Mouse (Mus musculus) hindbrain, embryonic 10.5 days (tissue): ENCODE measurements at regions not wholly inside any gene's neighbourhood (a gene's known extent, or its start where the extent isn't known, plus 50 kb on each side); places are given as distances from the start of the nearest gene placed in this dataset.
A peak's percentile ranks its signal among the peaks of the same experiment; 100 is the strongest.

Experiments
- DNase-seq: peaks from one replicate; pipeline ENCODE4 v3.0.0-alpha.2; 2017; ENCODE audit warnings: low spot score
- H3K27ac ChIP-seq: fragments of 300-500 bp; sonication (generic); 2 replicates; pipeline ENCODE4 v1.5.1; 2016; ENCODE audit warnings: mild to moderate bottlenecking, moderate library complexity
- H3K27me3 ChIP-seq: fragments of 300-500 bp; sonication (generic); 2 replicates; pipeline ENCODE4 v1.6.1; 2016; ENCODE audit warnings: mild to moderate bottlenecking; ENCODE audit not compliant: poor library complexity, insufficient read depth, severe bottlenecking
- H3K36me3 ChIP-seq: fragments of 300-500 bp; sonication (generic); 2 replicates; pipeline ENCODE4 v1.6.1; 2016; ENCODE audit warnings: mild to moderate bottlenecking, moderate library complexity
- H3K4me1 ChIP-seq: fragments of 300-500 bp; sonication (generic); replicated peaks from 2 replicates; pipeline ENCODE4 v1.6.1; 2016; ENCODE audit warnings: mild to moderate bottlenecking
- H3K4me3 ChIP-seq: fragments of 300-500 bp; sonication (generic); 2 replicates; pipeline ENCODE4 v1.5.1; 2016; ENCODE audit warnings: mild to moderate bottlenecking, moderate library complexity
- H3K9me3 ChIP-seq: fragments of 300-500 bp; sonication (generic); 2 replicates; pipeline ENCODE4 v1.6.1; 2016; ENCODE audit warnings: mild to moderate bottlenecking, moderate library complexity
- WGBS: fragments of 180-500 bp; shearing (Covaris S2); methylation state at CpG from one replicate; pipeline ENCODE4 v1.1.7; 2016; 5-methylcytosine and 5-hydroxymethylcytosine counted together

DNA sequence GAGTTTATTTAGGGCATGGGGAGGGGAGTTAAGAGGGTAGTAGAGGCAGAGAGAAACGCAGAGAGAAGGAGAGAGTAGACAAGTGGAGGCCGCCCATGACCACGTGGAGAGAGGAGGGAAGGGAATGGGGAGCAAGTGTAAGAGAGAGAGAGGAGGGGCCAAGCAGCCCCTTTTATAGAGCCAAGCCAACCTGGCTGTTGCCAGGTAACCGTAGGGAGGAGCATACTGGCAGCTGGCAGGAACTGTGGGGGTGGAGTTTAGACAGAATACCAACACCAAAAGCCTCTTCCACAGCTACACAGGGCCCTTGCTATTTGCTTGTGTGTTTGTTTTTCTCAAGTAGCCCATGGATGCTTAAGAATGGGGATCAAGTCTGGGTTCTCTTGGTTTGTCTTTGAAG, 205.4 kb downstream of the Cdh26 start:
- Histone ChIP-seq H3K4me3 (no peak overlapping the region), H3K4me1 (peaks cover 46% of the 10 kb centered on the region), H3K27ac (peak overlapping the region; percentile 23; the same call in 1 of the 2 replicates), H3K36me3 (no peaks in the 10 kb centered on the region), H3K27me3 (no peaks in the 10 kb centered on the region), H3K9me3 (no peaks in the 10 kb centered on the region)
- WGBS, result 42% methylated on average over 4 of the region's 4 CpGs
- DNase-seq, result no peak

DNA sequence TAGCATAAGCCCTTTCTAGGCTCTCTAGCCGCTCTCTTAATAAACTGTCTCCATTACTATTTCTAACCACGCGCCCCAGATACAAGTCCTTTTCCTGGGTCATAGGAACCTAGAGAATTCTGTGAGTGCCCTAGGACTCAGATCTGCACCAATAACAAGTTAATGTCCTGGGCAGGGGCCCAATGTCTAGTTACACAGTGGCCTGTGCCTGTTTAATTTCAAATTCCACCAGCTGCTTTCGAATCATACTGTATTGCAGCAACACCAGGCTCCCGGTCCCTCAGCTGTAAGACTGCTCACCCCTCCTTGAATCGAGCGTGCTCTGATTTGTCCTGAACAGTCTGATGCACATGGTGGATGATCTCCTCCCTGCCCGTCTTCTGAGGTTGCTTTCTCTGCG, 206.6 kb downstream of the Cdh26 start:
- H3K36me3 ChIP-seq, result no peaks in the 10 kb centered on the region
- H3K9me3 ChIP-seq, result no peaks in the 10 kb centered on the region
- peaks cover 37% of the 10 kb centered on the region for H3K4me1 ChIP-seq
- no peak for DNase-seq
- no peak overlapping the region for H3K27ac ChIP-seq
- H3K27me3 ChIP-seq, result 0 out of 2 replicates have a peak, but pooled peaks cover 5% of the 10 kb centered on the region
- H3K4me3 ChIP-seq, result no peak overlapping the region
- WGBS, result 93% methylated on average over 9 of the region's 9 CpGs

DNA sequence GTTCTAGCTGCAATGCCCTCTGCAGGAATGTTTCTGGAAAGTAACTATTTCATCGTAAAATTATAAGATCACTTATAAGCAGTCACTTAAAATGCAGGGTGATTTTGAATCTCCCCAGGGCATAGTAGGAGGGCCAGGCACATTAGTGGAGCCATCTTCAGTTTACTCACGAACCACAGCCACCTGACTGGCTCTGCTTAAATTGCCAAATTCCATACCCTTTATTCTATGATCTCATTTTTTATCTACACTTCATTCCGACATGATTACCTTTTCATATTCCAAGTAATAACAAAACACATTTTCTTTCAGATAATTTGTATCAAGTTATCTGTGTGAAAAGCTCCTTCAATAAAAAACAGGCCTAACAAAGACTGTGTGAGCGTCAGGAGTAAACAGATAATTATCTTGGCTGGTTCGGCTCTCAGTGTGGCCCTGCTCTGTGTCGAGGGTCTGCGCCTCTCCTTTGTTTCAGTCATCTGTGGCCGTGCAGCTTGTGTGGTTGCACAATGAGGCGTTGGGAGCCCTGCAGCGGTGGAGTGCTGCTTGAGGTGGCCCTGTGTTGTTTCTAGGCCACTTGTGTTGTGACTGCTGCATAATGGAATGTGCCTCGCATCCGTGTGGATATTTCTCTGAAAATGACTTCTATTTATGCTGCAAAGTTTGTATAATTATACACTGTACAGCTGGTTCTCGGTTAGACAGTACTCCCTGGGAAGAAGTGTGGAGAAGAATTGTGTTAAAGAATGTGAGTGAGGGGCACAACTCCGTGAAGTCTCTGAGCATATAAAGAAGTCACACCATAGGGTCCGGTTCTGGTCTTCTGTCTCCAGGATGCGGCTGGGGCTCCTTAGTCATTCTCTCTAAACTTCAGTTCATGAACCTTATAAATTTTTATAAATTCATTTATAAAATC, 212.1 kb downstream of the Cdh26 start:
- DNase-seq, result no peak
- 42% methylated on average over 16 of the region's 16 CpGs for WGBS

DNA sequence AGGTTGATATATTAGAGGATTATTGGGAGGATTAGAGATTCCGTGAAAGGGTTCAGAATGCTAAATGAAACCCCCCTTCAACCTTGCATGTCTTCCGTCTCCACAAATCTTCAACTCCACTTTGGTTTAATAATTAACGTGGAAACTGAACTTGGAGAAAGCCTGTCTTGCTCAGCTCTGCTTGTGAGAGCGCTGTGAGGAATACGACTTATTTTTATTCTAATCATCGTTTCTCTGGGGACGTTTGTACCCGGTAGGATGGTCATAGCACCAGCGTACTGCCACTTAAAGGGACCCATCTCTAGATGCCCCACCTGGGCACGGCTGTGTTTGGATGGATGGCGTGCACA, 212.7 kb downstream of the Cdh26 start:
- H3K4me3 ChIP-seq, result no peak overlapping the region
- H3K27me3 ChIP-seq, result peaks cover 10% of the 10 kb centered on the region; the same call in 1 of the 2 replicates
- no peak for DNase-seq
- no peak overlapping the region for H3K27ac ChIP-seq
- H3K4me1 ChIP-seq, result peaks cover 8% of the 10 kb centered on the region
- no peaks in the 10 kb centered on the region for H3K9me3 ChIP-seq
- WGBS, result 84% methylated on average over 11 of the region's 11 CpGs
- H3K36me3 ChIP-seq, result no peaks in the 10 kb centered on the region

More for the DNA sequence above, 212.1 kb downstream of the Cdh26 start:
- H3K4me3 ChIP-seq, result no peak overlapping the region
- H3K36me3 ChIP-seq, result no peaks in the 10 kb centered on the region
- H3K27me3 ChIP-seq, result peaks cover 10% of the 10 kb centered on the region; the same call in 1 of the 2 replicates
- H3K27ac ChIP-seq, result peak overlapping the region; percentile 72
- H3K9me3 ChIP-seq, result no peaks in the 10 kb centered on the region
- H3K4me1 ChIP-seq, result peaks cover 8% of the 10 kb centered on the region

DNA sequence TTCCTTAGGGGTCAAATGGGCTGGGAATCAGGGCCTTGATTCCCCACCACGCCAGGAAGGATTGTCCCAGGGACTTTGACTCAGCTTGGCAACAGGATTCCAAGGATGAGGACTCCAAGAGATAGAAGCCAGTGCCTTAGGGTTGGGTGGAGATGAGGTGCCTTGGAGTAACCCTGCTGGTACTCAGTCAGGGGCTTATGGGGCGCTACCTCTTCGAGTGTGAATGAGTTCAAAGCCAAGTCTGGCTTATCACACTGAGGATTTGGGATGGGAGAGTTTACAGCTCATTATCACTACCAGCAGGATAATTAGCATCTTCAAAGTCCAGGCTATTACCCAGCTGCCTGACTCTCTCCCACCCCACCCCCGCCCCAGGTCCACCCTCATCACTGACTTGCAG, 213.5 kb downstream of the Cdh26 start:
- H3K27me3 ChIP-seq, result peaks cover 10% of the 10 kb centered on the region; the same call in 1 of the 2 replicates
- no peaks in the 10 kb centered on the region for H3K9me3 ChIP-seq
- no peaks in the 10 kb centered on the region for H3K36me3 ChIP-seq
- DNase-seq, result no peak
- H3K27ac ChIP-seq, result no peak overlapping the region
- no peak overlapping the region for H3K4me3 ChIP-seq
- peaks cover 8% of the 10 kb centered on the region for H3K4me1 ChIP-seq
- 58% methylated on average over 4 of the region's 4 CpGs for WGBS

DNA sequence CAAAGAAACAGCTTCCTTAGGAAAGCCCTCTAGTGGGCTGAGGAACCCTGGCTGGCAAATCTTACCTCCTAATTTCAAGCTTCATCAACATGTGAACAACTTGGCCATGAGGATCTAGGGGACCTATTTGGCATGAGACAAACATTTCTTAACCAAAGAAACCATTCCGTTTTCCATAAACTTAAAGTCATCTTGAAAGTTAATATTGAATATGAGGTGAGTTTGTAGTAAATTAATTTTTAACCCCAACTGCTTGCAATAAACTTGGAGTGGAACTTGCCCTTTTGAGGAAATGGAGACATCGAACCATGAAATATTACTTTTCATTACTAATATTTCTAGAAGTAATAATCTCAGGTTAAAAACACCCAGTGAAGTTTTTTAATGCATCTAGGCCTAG, 229.7 kb downstream of the Cdh26 start:
- 87% methylated on average over 2 of the region's 2 CpGs for WGBS
- Histone ChIP-seq H3K9me3 (no peaks in the 10 kb centered on the region), H3K36me3 (no peaks in the 10 kb centered on the region), H3K27ac (no peak overlapping the region), H3K4me3 (no peak overlapping the region), H3K27me3 (no peaks in the 10 kb centered on the region), H3K4me1 (no peaks in the 10 kb centered on the region)
- DNase-seq, result no peak

DNA sequence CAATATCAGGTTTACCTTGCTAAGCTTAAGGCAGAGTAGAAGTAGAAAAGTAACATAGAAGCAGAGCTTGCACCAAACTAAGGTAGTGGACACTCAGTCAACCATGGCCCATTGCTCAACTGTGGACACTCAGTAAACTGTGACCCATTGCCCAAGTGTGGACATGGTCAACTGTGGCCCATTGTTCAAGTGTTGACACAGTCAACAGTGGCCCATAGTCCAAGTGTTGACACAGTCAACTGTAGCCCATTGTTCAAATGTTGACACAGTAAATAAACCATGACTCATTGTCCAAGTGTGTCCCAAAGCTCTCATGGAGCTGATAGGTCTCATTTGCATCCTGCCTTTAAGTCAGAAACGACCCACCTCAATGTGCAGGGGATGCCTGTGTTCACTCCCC, 232.1 kb downstream of the Cdh26 start:
- WGBS, result 51% methylated on average over 1 of the region's 1 CpGs

DNA sequence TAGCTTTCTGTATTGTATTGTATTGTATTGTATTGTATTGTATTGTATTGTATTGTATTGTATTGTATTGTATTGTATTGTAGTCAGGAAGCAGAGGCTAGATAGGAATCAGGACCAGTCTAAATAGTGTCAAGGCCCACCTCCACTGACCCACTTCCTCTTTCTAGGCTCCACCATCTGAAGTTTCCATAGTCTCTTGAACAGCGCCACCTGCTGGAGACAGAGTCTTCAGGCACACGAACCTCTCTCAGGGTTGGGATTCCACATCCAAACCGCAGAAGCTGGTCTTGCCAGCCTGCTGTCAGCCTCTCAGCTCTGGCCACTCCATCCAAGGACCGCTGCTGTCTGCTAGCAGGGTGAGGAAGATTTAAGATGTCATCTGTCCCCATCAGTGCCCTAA, 234.6 kb downstream of the Cdh26 start:
- peak; percentile 66 for DNase-seq
- peaks cover 11% of the 10 kb centered on the region; the same call in 1 of the 2 replicates for H3K27me3 ChIP-seq
- no peaks in the 10 kb centered on the region for H3K9me3 ChIP-seq
- no peak overlapping the region for H3K27ac ChIP-seq
- H3K36me3 ChIP-seq, result no peaks in the 10 kb centered on the region
- H3K4me1 ChIP-seq, result no peaks in the 10 kb centered on the region
- no peak overlapping the region for H3K4me3 ChIP-seq
- 10% methylated on average over 4 of the region's 4 CpGs for WGBS

More for the DNA sequence above, 232.1 kb downstream of the Cdh26 start:
- H3K4me3 ChIP-seq, result no peak overlapping the region
- peaks cover 5% of the 10 kb centered on the region; the same call in 1 of the 2 replicates for H3K27me3 ChIP-seq
- H3K9me3 ChIP-seq, result no peaks in the 10 kb centered on the region
- DNase-seq, result no peak
- no peaks in the 10 kb centered on the region for H3K36me3 ChIP-seq
- no peaks in the 10 kb centered on the region for H3K4me1 ChIP-seq
- H3K27ac ChIP-seq, result no peak overlapping the region

DNA sequence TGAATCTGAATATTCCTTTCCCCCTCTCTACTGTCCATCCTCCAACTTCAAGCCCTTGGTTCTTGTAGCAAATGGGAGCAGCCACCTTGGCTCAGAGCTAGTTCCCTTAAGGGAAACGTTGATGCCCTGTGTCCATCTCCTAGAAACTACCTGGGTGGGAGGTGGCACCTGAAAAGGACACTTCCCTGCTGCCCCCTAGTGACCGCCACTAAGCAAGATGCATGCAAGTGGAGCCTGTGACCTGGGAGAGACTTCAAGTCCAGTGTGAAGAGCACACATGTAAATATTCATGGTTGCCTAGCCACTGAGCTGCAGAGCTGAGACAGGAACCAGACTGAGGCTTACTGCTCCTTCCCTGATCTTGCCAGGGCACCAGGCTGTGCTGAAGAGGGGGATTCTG, 238.1 kb downstream of the Cdh26 start:
- Histone ChIP-seq H3K36me3 (no peaks in the 10 kb centered on the region), H3K9me3 (no peaks in the 10 kb centered on the region), H3K27me3 (peaks cover 11% of the 10 kb centered on the region; the same call in 1 of the 2 replicates), H3K4me1 (0 out of 2 replicates have a peak, but pooled peaks cover 4% of the 10 kb centered on the region), H3K4me3 (no peak overlapping the region), H3K27ac (no peak overlapping the region)
- DNase-seq, result no peak
- 24% methylated on average over 2 of the region's 2 CpGs for WGBS

DNA sequence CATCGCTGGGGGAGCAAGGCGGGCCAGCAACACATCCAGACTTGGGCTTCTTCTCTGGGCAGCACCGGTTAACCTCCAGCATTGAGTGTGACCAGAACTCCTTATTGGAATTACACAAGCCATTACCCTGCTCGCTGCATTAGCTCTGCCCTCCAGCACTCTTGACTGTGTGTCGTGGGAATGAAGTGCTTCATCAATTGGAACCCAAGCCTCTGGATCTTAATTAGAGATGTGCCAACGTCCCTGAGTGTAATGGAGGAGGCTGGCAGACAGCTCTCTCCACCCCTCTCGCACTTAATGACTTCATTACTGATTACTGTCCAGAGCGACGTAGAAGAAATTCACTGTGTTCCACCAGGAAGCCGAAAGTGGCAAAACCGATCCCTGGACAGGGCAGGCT, 240.6 kb downstream of the Cdh26 start:
- Histone ChIP-seq H3K9me3 (no peaks in the 10 kb centered on the region), H3K4me3 (no peak overlapping the region), H3K36me3 (no peaks in the 10 kb centered on the region), H3K27ac (no peak overlapping the region), H3K4me1 (peaks cover 7% of the 10 kb centered on the region; the same call in 1 of the 2 replicates), H3K27me3 (peaks cover 11% of the 10 kb centered on the region; the same call in 1 of the 2 replicates)
- 82% methylated on average over 11 of the region's 11 CpGs for WGBS
- no peak for DNase-seq

DNA sequence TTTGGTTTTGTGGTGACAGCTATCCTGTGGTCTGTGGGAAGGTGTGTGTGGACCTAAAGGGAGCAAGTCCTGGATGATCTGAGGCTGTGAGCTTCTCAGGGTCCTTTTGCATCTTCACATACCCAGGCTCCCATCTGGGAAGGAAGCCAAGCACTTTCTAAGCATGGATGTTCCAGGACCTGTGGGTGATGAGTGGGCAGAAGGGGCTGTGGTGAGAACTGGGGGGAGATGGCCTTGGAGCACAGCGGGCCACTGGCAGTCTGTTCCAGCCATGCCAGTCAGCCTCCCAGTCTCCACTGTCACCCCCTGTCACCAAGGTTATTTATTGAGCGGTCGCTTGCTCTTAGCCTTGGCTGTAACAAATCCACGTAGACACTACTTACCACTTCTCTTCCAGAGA, 243.3 kb downstream of the Cdh26 start:
- Histone ChIP-seq H3K9me3 (no peaks in the 10 kb centered on the region), H3K27me3 (no peaks in the 10 kb centered on the region; the same call in 1 of the 2 replicates), H3K36me3 (no peaks in the 10 kb centered on the region), H3K27ac (no peak overlapping the region), H3K4me3 (no peak overlapping the region), H3K4me1 (peaks cover 8% of the 10 kb centered on the region; the same call in 1 of the 2 replicates)
- DNase-seq, result no peak
- 90% methylated on average over 4 of the region's 4 CpGs for WGBS

DNA sequence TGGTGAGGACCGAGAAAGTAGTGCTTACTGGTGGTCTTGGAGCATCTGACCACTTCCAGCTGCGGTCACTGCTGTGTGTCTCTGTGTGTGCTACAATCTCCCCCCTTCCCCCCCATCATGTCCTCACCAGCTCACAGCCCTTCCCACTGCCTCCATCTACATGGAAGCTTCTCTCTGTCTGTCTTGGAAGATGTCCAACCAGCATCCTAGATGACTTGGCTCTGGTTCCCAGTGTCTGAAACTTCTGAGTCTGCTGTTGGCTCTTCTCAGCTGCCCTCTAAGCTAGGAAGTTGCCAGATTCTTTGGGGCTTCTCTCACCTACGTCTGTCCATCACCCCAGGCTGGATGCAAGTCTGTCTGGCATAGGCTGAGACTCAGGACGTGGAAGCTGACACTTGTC, 244.3 kb downstream of the Cdh26 start:
- Histone ChIP-seq H3K4me1 (peaks cover 12% of the 10 kb centered on the region; the same call in 1 of the 2 replicates), H3K4me3 (no peak overlapping the region), H3K27me3 (no peaks in the 10 kb centered on the region; the same call in 1 of the 2 replicates), H3K9me3 (no peaks in the 10 kb centered on the region), H3K36me3 (no peaks in the 10 kb centered on the region), H3K27ac (0 out of 2 replicates have a peak overlapping the region, but pooled peaks have one; percentile 23)
- 79% methylated on average over 4 of the region's 4 CpGs for WGBS
- DNase-seq, result no peak

DNA sequence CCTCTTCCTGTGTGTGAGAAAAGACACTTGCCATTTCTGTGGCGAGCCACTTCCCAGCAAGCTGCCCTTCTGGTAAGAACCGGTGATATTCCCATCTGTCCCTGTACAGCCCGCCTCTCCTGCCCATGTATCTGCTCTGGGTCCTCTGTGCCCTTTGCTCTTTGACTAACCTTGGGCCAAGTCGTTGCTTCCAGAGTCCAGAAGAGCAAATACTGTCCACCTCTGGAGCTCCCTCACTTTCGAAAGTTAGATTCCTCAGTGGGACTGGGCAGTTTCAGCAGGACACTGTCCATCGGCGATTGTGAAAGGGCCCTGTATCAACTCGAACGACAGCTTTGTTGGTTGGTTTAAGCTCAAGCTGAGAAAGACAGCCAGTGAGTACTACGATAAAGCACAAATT, 246.6 kb downstream of the Cdh26 start:
- H3K27me3 ChIP-seq, result no peaks in the 10 kb centered on the region; the same call in 1 of the 2 replicates
- WGBS, result 86% methylated on average over 10 of the region's 10 CpGs
- no peaks in the 10 kb centered on the region for H3K9me3 ChIP-seq
- no peaks in the 10 kb centered on the region for H3K36me3 ChIP-seq
- peaks cover 12% of the 10 kb centered on the region; the same call in 1 of the 2 replicates for H3K4me1 ChIP-seq
- no peak overlapping the region for H3K4me3 ChIP-seq
- no peak for DNase-seq
- no peak overlapping the region for H3K27ac ChIP-seq
